Mouse (Mus musculus) induced T-regulatory cell, adult 2 months (primary cell): Measurements from ENCODE around the gene Crtap.
"Not testable (repeated sequence)": the region's sequence is repeated elsewhere in the genome, so short reads cannot be mapped to it uniquely, and the experiment has no call there.

Experiments used
- DNase-seq: peaks from one replicate; pipeline ENCODE4 v3.0.0-alpha.2; 2012; ENCODE audit warnings: low read depth

The Crtap gene

GRCm38 (mm10) chr9:114395258-114395657 lies 4.8 kb upstream of the Crtap start:
- no peak for DNase-seq

GRCm38 (mm10) chr9:114394677-114395076 lies 4.2 kb upstream of the Crtap start:
- DNase-seq = peak; percentile 23

GRCm38 (mm10) chr9:114394136-114394535 lies 3.7 kb upstream of the Crtap start:
- DNase-seq = not testable (repeated sequence)

GRCm38 (mm10) chr9:114390749-114391075 lies 237 bp upstream of the Crtap start:
- peak; percentile 80 for DNase-seq

- DNase-seq = peak; percentile 66
Observed at GRCm38 (mm10) chr9:114389371-114389904, 1.0 kb downstream of the Crtap start.

GRCm38 (mm10) chr9:114388701-114389370 lies 1.6 kb downstream of the Crtap start:
- DNase-seq = no peak

GRCm38 (mm10) chr9:114388288-114388687 lies 2.2 kb downstream of the Crtap start:
- no peak for DNase-seq

- no peak for DNase-seq
Observed at GRCm38 (mm10) chr9:114387086-114387485, 3.4 kb downstream of the Crtap start.

- DNase-seq = no peak
Observed at GRCm38 (mm10) chr9:114385160-114385559, 5.3 kb downstream of the Crtap start.

- no peak for DNase-seq
Observed at GRCm38 (mm10) chr9:114384691-114385090, 5.8 kb downstream of the Crtap start.

GRCm38 (mm10) chr9:114382936-114383710 lies 7.4 kb downstream of the Crtap start:
- no peak for DNase-seq

GRCm38 (mm10) chr9:114380881-114381733 lies 9.4 kb downstream of the Crtap start:
- peak; percentile 81 for DNase-seq

- no peak for DNase-seq
Observed at GRCm38 (mm10) chr9:114379871-114380270, 10.6 kb downstream of the Crtap start.

- DNase-seq = no peak
Observed at GRCm38 (mm10) chr9:114377168-114377567, 13.3 kb downstream of the Crtap start.

- no peak for DNase-seq
Observed at GRCm38 (mm10) chr9:114375276-114375962, 15.1 kb downstream of the Crtap start.

- DNase-seq = peak; percentile 39
Observed at GRCm38 (mm10) chr9:114371717-114372116, 18.8 kb downstream of the Crtap start.

GRCm38 (mm10) chr9:114369389-114369788 lies 21.1 kb downstream of the Crtap start:
- peak; percentile 36 for DNase-seq

GRCm38 (mm10) chr9:114368471-114368858 lies 22.0 kb downstream of the Crtap start:
- DNase-seq = no peak

- DNase-seq = peak; percentile 71
Observed at GRCm38 (mm10) chr9:114367783-114368470, 22.5 kb downstream of the Crtap start.

GRCm38 (mm10) chr9:114329855-114330254 lies 60.6 kb downstream of the Crtap start, which contains the start of gene Bcl2a1c:
TSS of gene Bcl2a1c (plus strand) at chr9:114330135.
- DNase-seq = peak; percentile 30

- not testable (repeated sequence) for DNase-seq
Observed at GRCm38 (mm10) chr9:114328332-114328731, 62.1 kb downstream of the Crtap start.
